Comparison of ENCODE assay signal across 27 mouse cellular contexts in the genomic region with DNA sequence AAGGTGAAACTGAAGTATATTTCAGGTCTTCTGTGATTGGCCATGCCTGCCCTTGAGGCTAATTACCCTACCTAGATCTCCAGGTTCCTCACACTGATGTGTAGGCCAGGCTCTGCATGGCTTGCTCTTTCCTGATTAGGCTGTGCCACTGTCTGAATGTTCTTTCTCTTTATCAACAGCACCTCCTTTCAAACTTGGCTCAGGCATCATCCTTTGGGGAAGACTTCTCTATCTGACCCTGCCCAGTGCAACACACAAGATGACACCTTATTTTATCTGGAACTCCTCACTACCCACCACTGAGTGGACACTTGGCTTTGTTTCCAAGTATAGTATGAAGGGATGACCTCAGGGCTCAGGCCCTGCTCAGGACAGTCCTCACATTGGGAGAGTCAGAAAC. TPM values are rescaled to one million over a fixed set of nuclear protein-coding genes. Genes with fewer than 3 reads are reported as not detected.
DNase-seq lines count a peak whose midpoint lies in the region; ATAC-seq and TF ChIP-seq lines count a peak whose summit lies in the region.
"Had no signal": no experiment of that assay in that cellular context is flagged by ENCODE, and none has a peak within 500 bp of the region (broad histone marks: within the 10 kb centered on the region; RNA-seq: fewer than 3 reads in every experiment).

No protein-coding gene starts in this region.

- H3K9me3 ChIP-seq in G1E (replicated peaks), result no peaks in the 10 kb centered on the region
- H3K9me3 ChIP-seq in liver, embryonic 16.5 days (replicated peaks; ENCODE audit: control insufficient read depth, low read length), result no peaks in the 10 kb centered on the region
- H3K9me3 ChIP-seq in intestine, postnatal 0 days (ENCODE audit: control insufficient read depth), result no peaks in the 10 kb centered on the region
- H3K9me3 ChIP-seq: forebrain, embryonic 13.5 days; kidney, embryonic 15.5 days; limb, embryonic 10.5 days; neural tube, embryonic 13.5 days; stomach, embryonic 15.5 days had no signal

- no peak overlapping the region for H3K27ac ChIP-seq in liver, embryonic 16.5 days (ENCODE audit: low read length)
- H3K27ac ChIP-seq in intestine, postnatal 0 days (ENCODE audit: low read depth, low read length), result no peak overlapping the region
- H3K27ac ChIP-seq in layer of hippocampus, adult 2 months, result no peak overlapping the region
- H3K27ac ChIP-seq: forebrain, embryonic 13.5 days; hindbrain, postnatal 0 days; kidney, embryonic 15.5 days; limb, embryonic 10.5 days; neural tube, embryonic 13.5 days; stomach, embryonic 15.5 days had no signal

- H3K4me3 ChIP-seq in G1E (ENCODE audit: low read depth, low read length), result no peak overlapping the region
- no peak overlapping the region for H3K4me3 ChIP-seq in liver, embryonic 16.5 days (ENCODE audit: low read depth, low read length)
- no peak overlapping the region for H3K4me3 ChIP-seq in intestine, postnatal 0 days (ENCODE audit: low read depth, low read length)
- no peak overlapping the region for H3K4me3 ChIP-seq in layer of hippocampus, adult 2 months
- H3K4me3 ChIP-seq: forebrain, embryonic 13.5 days; kidney, embryonic 15.5 days; limb, embryonic 10.5 days; neural tube, embryonic 13.5 days; stomach, embryonic 15.5 days had no signal

- DNase-seq in G1E (ENCODE audit: low spot score) (peak; percentile 22), liver (peak; percentile 18)
- peak; percentile 48 for DNase-seq in c-Kit-positive CD71-positive TER-119-negative erythroid progenitor cells, embryonic 14.5 days (ENCODE audit: low read depth)
- no peak for DNase-seq in kidney, postnatal 4 days
- no peak for DNase-seq in kidney, postnatal 25 days
- DNase-seq in layer of hippocampus, adult 2 months (ENCODE audit: low spot score in 2 of 2), result no peak
- DNase-seq: adrenal gland, postnatal 10 days; cerebellum, adult 11 months; cerebellum, adult 9-11 months; heart, postnatal 10 days; kidney, adult 11 months; midbrain, embryonic 14.5 days; retina, postnatal 1 day; right cerebral cortex, postnatal 25 days; thymus, adult 2 months had no signal

- H3K36me3 ChIP-seq in G1E (replicated peaks), result peaks cover 48% of the 10 kb centered on the region
- H3K36me3 ChIP-seq in liver, embryonic 16.5 days (ENCODE audit: control insufficient read depth, insufficient read depth), result no peaks in the 10 kb centered on the region
- no peaks in the 10 kb centered on the region for H3K36me3 ChIP-seq in intestine, postnatal 0 days (ENCODE audit: control insufficient read depth, insufficient read depth)
- H3K36me3 ChIP-seq: kidney, embryonic 15.5 days; limb, embryonic 10.5 days; neural tube, embryonic 13.5 days; stomach, embryonic 15.5 days had no signal

- H3K4me1 ChIP-seq in G1E (ENCODE audit: insufficient read depth, low read depth, low read length), result peaks cover 24% of the 10 kb centered on the region
- H3K4me1 ChIP-seq in liver, embryonic 16.5 days (ENCODE audit: control insufficient read depth, low read depth, low read length), result peaks cover 7% of the 10 kb centered on the region; the same call in 1 of the 2 replicates
- H3K4me1 ChIP-seq in intestine, postnatal 0 days (replicated peaks; ENCODE audit: control insufficient read depth, insufficient read depth, low read length), result no peaks in the 10 kb centered on the region
- H3K4me1 ChIP-seq: kidney, embryonic 15.5 days; limb, embryonic 10.5 days; stomach, embryonic 15.5 days had no signal

- peak; percentile 15; the same call in 1 of the 2 replicates for ATAC-seq in G1E (ENCODE audit: extremely low read depth, insufficient number of reproducible peaks, low FRiP score, poor library complexity, severe bottlenecking)
- ATAC-seq in liver, embryonic 16.5 days (ENCODE audit: low read depth), result peak; percentile 92
- no peak for ATAC-seq in intestine, postnatal 0 days
- ATAC-seq: CD4-positive, CD25-positive, alpha-beta regulatory T cell, adult 4 months; forebrain, embryonic 13.5 days; hindbrain, postnatal 0 days; lung, postnatal 0 days had no signal

- H3K4me2 ChIP-seq in liver, embryonic 16.5 days (ENCODE audit: low read depth, low read length), result no peak overlapping the region
- no peak overlapping the region for H3K4me2 ChIP-seq in intestine, postnatal 0 days (replicated peaks; ENCODE audit: low read depth)
- H3K4me2 ChIP-seq: forebrain, embryonic 13.5 days; heart, embryonic 11.5 days; kidney, embryonic 15.5 days; neural tube, embryonic 13.5 days; stomach, embryonic 15.5 days had no signal

- H3K27me3 ChIP-seq in G1E (ENCODE audit: insufficient read depth, low read length), result no peaks in the 10 kb centered on the region
- no peaks in the 10 kb centered on the region for H3K27me3 ChIP-seq in liver, embryonic 16.5 days (ENCODE audit: control insufficient read depth, insufficient read depth, low read depth, low read length)
- H3K27me3 ChIP-seq in intestine, postnatal 0 days (replicated peaks; ENCODE audit: control insufficient read depth, insufficient read depth, low read length), result no peaks in the 10 kb centered on the region
- H3K27me3 ChIP-seq: kidney, embryonic 15.5 days; neural tube, embryonic 13.5 days; stomach, embryonic 15.5 days had no signal

- no peak for TF ChIP-seq CTCF in G1E (IDR thresholded peaks at IDR 0.05; ENCODE audit: low read depth, low read length)
- no peak for TF ChIP-seq CTCF in intestine, postnatal 0 days (IDR thresholded peaks at IDR 0.05; ENCODE audit: low read depth)
- TF ChIP-seq CTCF in layer of hippocampus, adult 2 months (conservative IDR thresholded peaks at IDR 0.05), result no peak

- H3K9ac ChIP-seq in liver, embryonic 16.5 days (ENCODE audit: low read depth, low read length), result no peak overlapping the region
- H3K9ac ChIP-seq in intestine, postnatal 0 days (ENCODE audit: low read depth, low read length), result no peak overlapping the region
- H3K9ac ChIP-seq: forebrain, embryonic 13.5 days; kidney, embryonic 15.5 days; neural tube, embryonic 13.5 days; stomach, embryonic 15.5 days had no signal

RNA-seq across cellular contexts. Expression of a gene that starts 36.1 kb away (rescaled TPM):
- total RNA-seq in G1E (2014; fragmentation: Nextera tagmentation) (not detected in 2 replicates), G1E (2017) (0.52 and 0.55 TPM in 2 replicates)
- not detected in 2 replicates for polyA plus RNA-seq in G1E (2012)
- 0.09 and 0.22 TPM in 2 replicates for polyA plus RNA-seq in liver, embryonic 16.5 days (2015; fragmentation: Nextera tagmentation; extraction: Ambion mirVana)
- polyA plus RNA-seq in intestine, postnatal 0 days (2015; fragmentation: Nextera tagmentation; extraction: Ambion mirVana), result 0.39 and 0.59 TPM in 2 replicates
- total RNA-seq in layer of hippocampus, adult 2 months (2021), result 100 to 1,000 TPM; 229 to 234 TPM
- total RNA-seq: liver, adult 2 months had no signal
- polyA plus RNA-seq: liver, adult 2 months had no signal

RNA-seq across cellular contexts. Expression of a gene that starts 47.5 kb away (rescaled TPM):
- 10.3 and 11.1 TPM in 2 replicates for total RNA-seq in G1E (2014; fragmentation: Nextera tagmentation)
- total RNA-seq in G1E (2017), result 3.0 and 3.1 TPM in 2 replicates
- 0.20 TPM in 2 replicates for polyA plus RNA-seq in G1E (2012)
- polyA plus RNA-seq in liver, embryonic 16.5 days (2015; fragmentation: Nextera tagmentation; extraction: Ambion mirVana), result 0.09 and 0.12 TPM in 2 replicates
- polyA plus RNA-seq in intestine, postnatal 0 days (2015; fragmentation: Nextera tagmentation; extraction: Ambion mirVana), result 2.6 and 3.2 TPM in 2 replicates
- total RNA-seq in layer of hippocampus, adult 2 months (2021), result 1 to 10 TPM; 2.1 TPM
- polyA plus RNA-seq: CD4-positive, CD25-positive, alpha-beta regulatory T cell, adult 4 months; liver, adult 2 months had no signal

Comparison
In these comparisons a context has a peak if more than half of its experiments do, and no peak if none do; other contexts are left out.
1. DNase-seq: peak in G1E (single experiment), c-Kit-positive CD71-positive TER-119-negative erythroid progenitor cells, embryonic 14.5 days (single experiment) and liver (single experiment); none in kidney, postnatal 4 days (0 of 2), kidney, postnatal 25 days (0 of 2) and layer of hippocampus, adult 2 months (0 of 2).